ENCODE assay signal across 8 mouse cellular contexts in the genomic region with DNA sequence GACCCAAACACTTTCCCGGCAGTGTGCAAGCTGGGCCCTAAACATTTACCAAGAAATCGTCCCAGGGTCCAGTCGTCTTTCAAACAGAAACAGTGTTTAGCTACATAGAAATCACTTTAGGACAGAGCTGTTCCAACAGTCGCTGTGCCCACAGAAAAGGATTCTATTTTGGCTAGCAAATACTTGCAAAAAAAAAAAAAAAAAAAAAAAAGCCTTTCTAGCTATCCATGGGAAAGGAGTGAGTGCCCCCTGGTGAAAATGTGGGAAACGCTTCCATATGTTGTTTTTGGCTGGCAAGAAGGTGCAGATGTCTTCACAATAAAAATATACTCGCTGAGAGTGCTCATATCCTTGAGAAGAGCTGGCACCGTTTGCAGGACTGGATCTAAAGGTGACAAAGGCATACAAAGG.
DNase-seq lines count a peak whose midpoint lies in the region; ATAC-seq and TF ChIP-seq lines count a peak whose summit lies in the region.

No protein-coding gene starts in this region.

- no peaks in the 10 kb centered on the region for H3K27me3 ChIP-seq in liver, postnatal 0 days (ENCODE audit: insufficient read depth, low read length)
- H3K27me3 ChIP-seq in liver, embryonic 12.5 days (replicated peaks): no peaks in the 10 kb centered on the region
- no peaks in the 10 kb centered on the region for H3K27me3 ChIP-seq in hindbrain, embryonic 10.5 days (ENCODE audit: insufficient read depth, poor library complexity, severe bottlenecking)

- H3K4me2 ChIP-seq in liver, postnatal 0 days (ENCODE audit: low read depth, low read length): no peak overlapping the region
- H3K4me2 ChIP-seq in liver, embryonic 12.5 days: no peak overlapping the region

- DNase-seq in liver, postnatal 0 days: no peak
- DNase-seq in embryo, embryonic 11.5 days (ENCODE audit: low read depth, low spot score): peak; percentile 34
- DNase-seq in hindbrain, embryonic 10.5 days (ENCODE audit: low spot score): peak; percentile 43
- peak; percentile 77 to 89 for DNase-seq in left cerebral cortex, postnatal 14 days (ENCODE audit: low spot score in 2 of 2)
- DNase-seq in retina, adult 2 months (ENCODE audit: low read depth, low spot score): peak; percentile 23
- no peak for DNase-seq in spleen, postnatal 10 days (ENCODE audit: low spot score in 2 of 2)
- DNase-seq in gastrocnemius, postnatal 25 days: no peak

- H3K4me1 ChIP-seq in liver, postnatal 0 days (ENCODE audit: insufficient read depth): no peaks in the 10 kb centered on the region
- H3K4me1 ChIP-seq in liver, embryonic 12.5 days: no peaks in the 10 kb centered on the region
- peaks cover 25% of the 10 kb centered on the region for H3K4me1 ChIP-seq in hindbrain, embryonic 10.5 days (replicated peaks)

- intact Hi-C loops in left cerebral cortex, postnatal 14 days (cut with DNase I): loop anchor here (2.0 kb wide), 3 partner anchors 311 to 807 kb away; no protein-coding TSS in a partner anchor

- ATAC-seq in liver, postnatal 0 days: no peak
- no peak for ATAC-seq in liver, embryonic 12.5 days

- peaks cover 2% of the 10 kb centered on the region for H3K9me3 ChIP-seq in liver, postnatal 0 days (ENCODE audit: low read length)
- H3K9me3 ChIP-seq in liver, embryonic 12.5 days (replicated peaks): peaks cover 10% of the 10 kb centered on the region
- H3K9me3 ChIP-seq in hindbrain, embryonic 10.5 days: peaks cover 9% of the 10 kb centered on the region

- no peak overlapping the region for H3K4me3 ChIP-seq in liver, postnatal 0 days (ENCODE audit: low read depth, low read length)
- H3K4me3 ChIP-seq in liver, embryonic 12.5 days: no peak overlapping the region
- no peak overlapping the region for H3K4me3 ChIP-seq in hindbrain, embryonic 10.5 days

- WGBS in liver, postnatal 0 days (ENCODE audit: insufficient replicate concordance): 44% methylated on average over 7 of the region's 7 CpGs
- WGBS in liver, embryonic 12.5 days (ENCODE audit: insufficient replicate concordance): 36% methylated on average over 7 of the region's 7 CpGs
- 38% methylated on average over 7 of the region's 7 CpGs for WGBS in hindbrain, embryonic 10.5 days

- TF ChIP-seq EP300 in liver, postnatal 0 days (IDR thresholded peaks at IDR 0.05; ENCODE audit: low read depth): no peak

- no peak overlapping the region for H3K9ac ChIP-seq in liver, postnatal 0 days (replicated peaks)
- H3K9ac ChIP-seq in liver, embryonic 12.5 days: no peak overlapping the region

- H3K27ac ChIP-seq in liver, postnatal 0 days (ENCODE audit: low read depth): no peak overlapping the region
- no peak overlapping the region for H3K27ac ChIP-seq in liver, embryonic 12.5 days
- H3K27ac ChIP-seq in hindbrain, embryonic 10.5 days: peak overlapping the region; percentile 73; the same call in 1 of the 2 replicates

- TF ChIP-seq CTCF in liver, postnatal 0 days (IDR thresholded peaks at IDR 0.05; ENCODE audit: low read depth): peak; percentile 33

- no peaks in the 10 kb centered on the region for H3K36me3 ChIP-seq in liver, postnatal 0 days (replicated peaks; ENCODE audit: insufficient read depth, low read length)
- H3K36me3 ChIP-seq in liver, embryonic 12.5 days: no peaks in the 10 kb centered on the region
- H3K36me3 ChIP-seq in hindbrain, embryonic 10.5 days: no peaks in the 10 kb centered on the region

Comparison
In these comparisons a context has a peak if more than half of its experiments do, and no peak if none do; other contexts are left out.
1. DNase-seq: peak in embryo, embryonic 11.5 days (single experiment), hindbrain, embryonic 10.5 days (single experiment), left cerebral cortex, postnatal 14 days (2 of 2) and retina, adult 2 months (single experiment); none in liver, postnatal 0 days (single experiment), spleen, postnatal 10 days (0 of 2) and gastrocnemius, postnatal 25 days (single experiment).